Mouse (Mus musculus): ENCODE measurements around the gene Kazald1.

DNA sequence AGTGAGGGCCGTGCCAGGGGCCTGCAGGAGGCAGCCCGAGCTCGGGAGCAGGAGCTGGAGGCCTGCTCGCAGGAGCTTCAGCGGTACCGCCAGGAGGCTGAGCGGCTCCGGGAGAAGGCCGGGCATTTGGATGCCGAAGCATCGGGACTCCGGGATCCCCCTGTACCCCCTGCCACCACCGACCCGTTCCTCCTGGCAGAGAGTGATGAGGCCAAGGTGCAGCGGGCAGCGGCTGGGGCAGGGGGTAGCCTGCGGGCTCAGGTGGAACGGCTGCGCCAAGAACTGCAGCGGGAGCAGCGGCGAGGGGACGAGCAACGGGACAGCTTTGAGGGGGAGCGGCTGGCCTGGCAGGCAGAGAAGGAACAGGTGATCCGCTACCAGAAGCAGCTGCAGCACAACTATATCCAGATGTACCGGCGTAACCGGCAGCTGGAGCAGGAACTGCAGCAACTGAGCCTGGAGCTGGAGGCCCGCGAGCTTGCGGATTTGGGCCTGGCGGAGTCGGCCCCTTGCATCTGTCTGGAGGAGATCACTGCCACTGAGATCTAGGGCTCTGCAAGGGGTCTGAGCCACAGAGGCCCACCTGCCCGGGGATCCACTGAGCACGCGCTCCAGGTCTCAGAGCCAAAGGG lies 49.0 kb upstream of the Kazald1 start:
- TF ChIP-seq CTCF (IDR thresholded peaks at IDR 0.05; ENCODE audit: low read depth) (no peak), EP300 (IDR thresholded peaks at IDR 0.05; ENCODE audit: low read depth) (no peak)

Measured in liver, embryonic 14.5 days (tissue).